Mouse (Mus musculus): ENCODE measurements around the gene Rpl23.
A peak's percentile ranks its signal among the peaks of the same experiment; 100 is the strongest.

Rpl23 gene

GRCm38 (mm10) chr11:97813085-97813484 lies 30.8 kb upstream of the Rpl23 start:
- no peak for DNase-seq

DNA sequence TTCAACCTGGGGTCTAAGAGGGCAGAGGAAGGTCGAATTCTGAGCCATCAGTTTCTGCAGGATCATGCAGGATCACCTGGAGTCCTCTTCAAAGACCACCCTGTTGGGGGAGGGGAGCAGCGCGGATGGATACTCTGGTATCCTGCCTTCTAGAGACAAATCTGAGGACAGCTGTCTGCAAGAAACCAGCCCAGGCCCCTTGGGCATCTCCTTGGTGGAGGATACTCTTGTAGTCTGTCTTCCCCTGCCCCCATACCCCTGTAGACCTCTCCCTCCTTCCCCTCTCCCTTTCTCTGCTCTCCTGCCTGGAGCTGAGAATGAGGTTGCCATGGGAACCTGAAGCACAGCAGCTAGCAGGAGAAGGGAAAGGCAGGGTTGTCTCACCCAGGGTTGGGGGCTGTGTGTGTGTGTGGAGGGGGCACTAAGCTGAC lies 30.3 kb upstream of the Rpl23 start:
- no peak for DNase-seq

DNA sequence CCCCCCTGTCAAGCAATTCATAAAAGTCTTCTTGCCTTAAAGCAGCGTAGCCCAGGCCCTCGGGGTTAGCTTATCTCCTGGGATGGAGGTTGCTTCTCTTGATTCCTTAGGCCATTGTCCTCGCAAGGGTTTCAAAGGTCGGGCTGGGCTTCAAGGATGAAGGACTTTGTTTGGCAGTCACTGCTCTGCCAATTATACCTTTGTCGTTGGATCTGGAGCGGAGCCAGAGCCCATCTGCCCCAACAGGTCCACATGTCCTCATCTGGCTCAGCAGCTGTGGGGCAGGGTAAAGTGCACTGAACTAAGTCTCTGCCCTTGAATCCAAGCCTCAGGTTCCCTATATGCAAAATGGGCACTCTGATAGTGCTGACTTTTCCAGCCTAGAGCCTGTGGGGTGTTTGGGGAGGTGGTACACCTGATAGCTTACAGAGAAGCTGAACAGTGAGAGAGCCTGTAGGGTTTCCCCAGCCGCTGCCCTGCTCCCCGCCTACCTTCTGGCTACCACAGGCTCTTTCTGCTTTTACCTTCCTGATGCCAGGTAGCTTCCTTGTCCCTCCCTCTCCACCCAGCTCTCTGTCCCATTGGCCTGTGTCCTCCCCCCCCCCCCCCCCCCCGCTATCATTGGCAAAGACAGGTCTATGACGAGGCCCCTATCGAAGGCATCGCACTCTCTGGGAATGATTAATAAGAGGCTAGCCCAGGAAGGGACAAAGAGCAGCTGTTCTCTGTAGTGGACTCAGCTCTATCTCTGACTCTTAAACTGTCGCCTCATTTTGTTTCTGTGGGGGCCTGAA lies 29.5 kb upstream of the Rpl23 start:
- DNase-seq, result no peak

- DNase-seq, result no peak
These were observed 28.7 kb upstream of the Rpl23 start for GRCm38 (mm10) chr11:97810970-97811369.

DNA sequence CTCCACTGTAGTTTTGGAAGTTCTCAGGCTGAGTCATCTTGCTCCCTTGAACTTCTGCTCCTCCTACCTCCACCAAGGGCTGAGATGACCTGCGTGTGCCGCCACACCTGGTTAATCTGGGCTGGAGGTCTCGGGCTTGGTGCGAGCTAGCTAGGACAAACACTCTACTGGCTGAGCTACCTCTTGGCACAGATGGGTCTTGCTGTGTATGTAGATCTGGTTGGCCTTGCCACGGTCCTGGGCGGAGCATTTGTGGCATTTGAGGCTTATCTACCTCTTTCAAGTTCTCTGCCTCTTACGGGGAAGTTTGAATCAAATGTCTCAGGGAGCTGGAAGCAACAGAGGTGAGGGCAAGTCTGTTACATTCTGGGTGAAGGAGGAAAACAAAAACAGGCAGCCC lies 28.1 kb upstream of the Rpl23 start:
- no peak for DNase-seq

GRCm38 (mm10) chr11:97809235-97810121 lies 27.2 kb upstream of the Rpl23 start:
- DNase-seq, result no peak

DNA sequence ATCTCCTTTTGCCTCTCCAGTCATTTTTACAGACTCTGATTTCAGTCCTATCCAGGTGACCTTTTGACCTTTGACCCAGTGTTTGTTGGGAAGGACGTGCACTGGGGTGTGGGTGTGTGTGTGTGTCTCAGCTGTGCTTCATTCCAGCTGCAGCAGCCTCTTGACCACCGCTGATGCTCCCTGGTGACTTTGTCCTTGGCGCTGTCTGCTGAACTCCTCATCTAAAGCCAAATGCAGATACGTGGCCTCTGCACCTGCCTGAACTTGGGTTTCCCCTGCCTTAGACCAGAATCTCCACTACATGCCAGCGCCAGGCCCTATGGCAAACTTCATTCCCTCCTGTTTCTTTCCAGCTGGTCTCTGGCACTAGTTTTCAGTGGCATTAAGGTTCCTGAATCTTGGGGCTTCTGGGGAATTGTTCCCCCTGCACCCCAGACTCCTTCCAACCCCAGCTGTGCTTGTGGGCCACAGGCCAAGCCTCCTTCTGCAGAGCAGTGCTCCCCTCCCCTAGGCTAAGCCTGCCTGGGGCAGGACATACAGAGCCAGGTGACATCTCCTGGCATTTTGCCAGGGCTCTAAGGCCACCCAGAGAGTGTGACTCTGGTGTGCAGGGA lies 26.5 kb upstream of the Rpl23 start:
- no peak for DNase-seq

GRCm38 (mm10) chr11:97808093-97808492 lies 25.9 kb upstream of the Rpl23 start:
- DNase-seq, result no peak

- no peak for DNase-seq
These were observed 25.4 kb upstream of the Rpl23 start for GRCm38 (mm10) chr11:97807626-97808025.

DNA sequence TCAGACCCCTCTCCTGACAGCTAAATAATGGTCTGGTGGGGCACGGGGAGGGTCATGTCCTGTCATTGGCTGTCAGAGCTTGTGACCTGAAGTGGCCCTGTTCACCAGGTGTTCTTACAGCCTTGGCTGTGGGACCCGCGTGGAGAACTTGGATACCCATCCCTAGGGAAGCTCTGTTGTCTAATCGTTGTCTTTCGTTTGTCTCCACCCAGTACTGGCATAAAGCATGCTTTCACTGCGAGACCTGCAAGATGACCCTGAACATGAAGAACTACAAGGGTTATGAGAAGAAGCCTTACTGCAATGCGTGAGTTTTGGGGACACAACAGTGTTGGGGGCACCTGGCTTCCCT lies 24.4 kb upstream of the Rpl23 start:
- DNase-seq, result no peak

DNA sequence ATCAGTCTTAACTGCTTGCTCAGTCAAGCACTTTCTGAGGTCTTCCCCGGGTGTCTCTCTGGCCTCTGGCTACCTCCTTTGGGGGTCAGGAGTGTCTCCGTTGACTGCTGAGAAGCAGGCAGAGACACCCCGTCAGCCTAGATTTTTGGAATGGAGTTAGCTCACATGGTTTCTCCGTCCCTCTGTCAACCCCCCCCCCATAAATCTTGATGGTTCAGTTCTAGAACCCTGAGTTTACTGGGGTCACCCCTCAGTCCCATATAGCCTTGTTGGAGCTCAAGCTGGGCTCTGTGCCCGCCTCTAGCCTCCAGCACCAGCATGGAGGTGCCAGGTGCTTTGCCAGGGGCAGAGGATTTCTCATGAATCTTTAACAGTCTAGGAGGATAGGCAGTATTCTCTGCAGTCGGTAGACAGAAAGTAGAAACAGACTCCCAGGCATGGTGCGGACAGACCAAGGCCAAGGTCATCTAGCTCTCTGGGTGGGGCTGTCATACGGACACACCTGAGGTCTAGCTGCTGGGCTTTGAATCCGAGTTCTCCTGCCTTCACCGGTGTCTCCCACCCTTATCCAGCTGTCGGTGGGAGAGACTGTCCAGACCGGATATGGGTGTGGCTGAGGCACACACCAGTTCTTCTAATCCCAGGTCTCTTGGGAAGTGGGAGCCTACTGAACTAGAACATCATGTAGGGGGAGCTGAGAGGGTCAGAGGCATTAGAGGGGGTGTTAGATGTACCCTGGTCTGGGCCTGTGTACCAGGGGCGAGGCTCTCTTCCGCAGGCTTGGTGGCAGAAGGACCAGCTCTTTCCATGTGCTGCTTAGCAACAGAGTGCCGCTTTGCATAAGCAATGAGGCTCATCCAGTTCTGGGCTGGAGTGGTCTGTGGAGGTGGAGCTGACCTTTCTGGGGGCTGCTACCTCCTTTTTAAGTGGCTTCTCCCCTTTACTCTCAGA lies 23.7 kb upstream of the Rpl23 start:
- DNase-seq, result no peak

DNA sequence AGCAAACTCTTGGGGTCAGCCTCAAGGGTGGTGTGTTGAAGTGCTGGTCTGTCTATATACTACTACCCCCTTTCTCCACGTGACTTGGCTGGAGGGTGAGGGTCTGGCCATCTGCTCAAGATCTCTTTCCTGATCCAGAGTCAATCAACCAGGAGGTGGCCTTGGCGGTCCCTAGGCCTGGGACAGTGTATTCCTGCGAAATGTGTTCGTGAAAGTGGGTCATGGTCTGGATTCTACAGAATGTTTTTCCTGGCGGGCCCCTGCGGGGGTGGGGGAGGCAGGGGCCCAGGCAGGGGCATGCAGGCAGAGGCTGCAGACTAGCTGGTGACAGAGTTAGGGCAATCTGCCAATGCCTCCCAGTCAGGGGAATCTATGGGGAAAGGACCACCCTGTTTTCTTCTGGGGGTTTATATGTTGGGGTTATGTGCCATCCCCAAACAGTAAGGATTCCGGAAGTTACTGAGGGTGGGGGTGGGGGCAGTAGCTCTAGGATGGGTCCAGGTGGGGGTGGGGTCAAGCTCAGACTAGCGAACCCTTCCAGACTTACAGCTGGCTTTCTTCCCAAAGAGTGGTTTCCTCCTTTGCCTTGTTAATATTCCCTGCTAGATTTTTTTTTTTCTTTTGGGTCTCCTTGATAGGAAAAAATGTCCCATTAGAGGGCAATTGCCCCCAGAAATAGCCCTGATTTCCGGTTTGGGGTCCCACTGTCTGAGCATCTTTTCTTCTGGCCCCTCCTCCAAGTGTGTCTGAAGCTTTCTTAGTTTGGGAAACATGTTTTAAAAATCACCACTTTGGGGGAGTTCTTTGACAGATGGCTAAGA lies 22.8 kb upstream of the Rpl23 start:
- no peak for DNase-seq

DNA sequence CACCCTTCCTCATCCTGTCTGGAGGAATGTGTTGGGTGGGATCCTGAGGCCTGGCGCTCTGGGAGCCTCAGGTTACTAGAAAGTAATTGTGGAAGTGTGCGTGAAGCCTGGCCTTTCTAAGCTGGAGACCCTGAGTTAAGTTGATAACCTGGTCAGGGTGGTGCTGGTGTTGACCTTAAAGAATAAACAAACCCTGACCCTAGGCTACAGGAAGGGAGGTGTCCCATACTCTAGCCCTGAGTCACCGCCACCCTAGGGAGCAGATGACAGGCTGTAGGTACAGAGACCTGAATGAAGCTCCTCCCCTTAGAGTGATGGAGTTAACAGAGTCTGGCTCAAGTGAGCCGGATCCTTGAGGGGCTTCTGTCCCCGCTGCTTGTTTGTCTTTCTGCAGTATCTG lies 21.6 kb upstream of the Rpl23 start:
- no peak for DNase-seq

GRCm38 (mm10) chr11:97802495-97802894 lies 20.3 kb upstream of the Rpl23 start:
- no peak for DNase-seq

GRCm38 (mm10) chr11:97802194-97802470 lies 19.9 kb upstream of the Rpl23 start:
- DNase-seq, result no peak

DNA sequence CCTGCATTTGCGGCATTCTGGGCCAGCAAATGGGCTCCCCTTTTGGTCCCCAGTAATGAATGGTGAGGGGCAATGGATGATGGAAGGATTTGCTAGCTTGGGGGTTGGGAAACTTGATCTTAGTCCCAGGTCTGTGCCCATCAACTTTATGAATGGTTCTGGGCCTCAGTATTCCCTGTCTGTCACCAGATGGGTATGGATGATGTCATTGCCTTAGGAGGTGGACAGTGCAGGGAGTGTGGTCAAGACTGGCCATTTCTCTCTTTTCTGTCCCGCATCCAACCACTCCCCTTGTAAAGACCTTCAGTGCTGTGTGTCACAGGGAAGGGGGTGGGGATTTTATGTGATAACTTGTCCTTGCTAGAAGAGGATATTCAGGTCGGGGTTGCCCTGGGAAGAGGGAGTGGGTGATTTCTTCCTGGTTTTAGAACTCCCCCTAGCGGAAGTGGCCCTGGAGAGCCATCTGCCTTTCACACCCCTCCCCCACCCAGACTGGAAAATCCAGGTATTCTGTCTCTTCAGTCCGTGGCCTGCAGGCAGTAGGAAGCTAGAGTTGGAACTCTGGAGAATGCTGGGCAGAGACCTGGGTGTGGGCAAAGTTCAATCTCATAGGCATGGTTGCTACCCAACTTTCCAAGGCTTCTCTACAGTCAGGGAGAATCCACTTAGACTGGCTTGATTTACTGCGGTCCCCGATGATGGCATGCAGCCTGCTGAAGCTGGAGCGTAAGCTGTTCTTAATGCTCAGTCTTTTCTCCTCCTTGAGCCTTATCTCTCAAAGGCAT lies 19.4 kb upstream of the Rpl23 start:
- no peak for DNase-seq

DNA sequence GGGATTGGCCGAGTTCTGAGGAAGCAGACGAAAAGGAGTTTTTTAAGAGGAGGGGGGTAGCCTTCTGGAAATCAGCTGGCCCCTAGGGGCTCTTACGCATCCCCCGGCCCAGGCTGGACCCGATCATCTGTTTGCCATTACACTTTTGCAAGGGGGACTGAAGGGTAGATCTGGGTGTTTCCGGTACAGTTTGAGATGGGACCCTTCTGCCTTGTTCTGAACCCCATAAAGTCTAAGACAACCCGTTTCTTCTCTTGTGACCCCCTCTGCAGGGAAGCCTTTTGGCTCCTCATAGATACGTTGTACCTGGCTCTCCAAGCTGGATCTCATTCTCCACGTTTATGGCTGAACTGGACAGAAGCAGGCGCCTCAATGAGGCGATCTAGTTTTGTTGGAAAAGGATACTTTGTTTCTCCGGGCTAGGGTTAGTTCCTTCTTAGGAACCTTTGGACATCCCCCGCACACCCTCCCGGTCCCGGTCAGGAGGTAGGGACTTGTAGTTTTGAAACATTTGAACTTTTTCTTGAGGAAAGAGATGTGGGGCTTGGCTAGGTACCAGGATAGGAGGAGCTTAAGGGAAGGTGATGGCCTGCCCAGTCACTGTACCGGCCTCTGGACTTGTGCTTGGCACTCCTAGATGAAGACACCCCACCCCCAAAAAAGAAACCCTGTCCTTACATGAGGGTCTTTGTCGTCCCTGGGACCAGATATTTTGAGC lies 18.6 kb upstream of the Rpl23 start:
- no peak for DNase-seq

DNA sequence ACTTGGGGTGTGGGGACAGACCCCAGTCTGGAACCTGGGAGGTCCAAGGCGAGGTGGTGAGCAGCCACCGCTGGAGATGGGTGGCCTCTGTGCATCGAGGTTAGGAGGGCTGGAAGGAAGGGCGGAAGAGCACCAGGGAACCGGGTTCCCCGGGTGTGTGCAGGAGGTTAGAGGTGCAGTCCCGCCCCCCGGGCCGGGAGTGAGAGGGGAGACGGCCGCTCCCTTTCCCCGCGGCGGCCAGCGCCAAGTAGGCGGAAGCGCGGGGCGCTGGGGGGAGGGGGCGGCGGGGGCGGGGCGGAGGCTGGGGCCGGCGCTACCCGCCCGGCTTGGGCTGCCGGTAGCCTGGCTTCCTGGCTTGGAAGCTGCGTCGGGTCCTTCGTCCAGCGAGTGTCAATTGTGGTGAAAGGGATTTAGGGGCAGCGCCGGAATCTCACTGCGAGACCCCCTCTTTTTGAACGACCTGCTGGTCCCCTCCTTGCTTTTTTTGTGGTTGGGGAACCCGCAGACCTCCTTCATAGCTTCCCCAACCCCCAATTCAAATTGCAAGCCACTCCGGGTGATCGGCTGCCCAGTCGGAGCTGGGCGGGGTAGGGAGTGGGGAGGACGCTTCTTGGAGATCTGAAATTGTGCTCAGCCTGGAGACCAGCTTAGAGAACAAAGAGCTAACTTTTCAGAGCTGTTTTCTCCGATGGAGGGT lies 17.9 kb upstream of the Rpl23 start:
- DNase-seq, result peak; percentile 66

GRCm38 (mm10) chr11:97799146-97799993 lies 17.1 kb upstream of the Rpl23 start:
- DNase-seq, result peak; percentile 90

Measured in right cerebral cortex, postnatal 25 days (tissue).